Mouse (Mus musculus): ENCODE measurements at regions not wholly inside any gene's neighbourhood (a gene's known extent, or its start where the extent isn't known, plus 50 kb on each side); places are given as distances from the start of the nearest gene placed in this dataset.
A peak's percentile ranks its signal among the peaks of the same experiment; 100 is the strongest.

DNA sequence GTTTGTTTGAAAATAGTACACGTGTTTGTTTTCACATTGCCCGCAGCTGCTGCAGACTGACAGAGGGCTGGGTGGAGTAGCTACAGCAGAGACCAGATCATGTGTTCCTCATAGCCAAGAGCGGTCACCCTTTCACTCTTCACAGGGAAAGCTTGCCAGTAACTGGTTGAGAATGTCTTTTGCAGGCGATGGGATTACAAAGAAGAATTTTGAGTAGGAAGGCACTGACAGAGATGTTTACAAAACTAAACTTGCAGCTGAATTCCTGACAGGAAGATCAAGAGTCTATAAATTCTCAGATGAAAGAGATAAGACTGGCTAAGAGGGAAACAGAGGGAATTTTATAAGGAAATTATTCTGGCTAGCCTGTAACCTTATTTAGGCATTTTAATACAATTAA, 83.8 kb upstream of the A1bg start:
- ATAC-seq (ENCODE audit: low read depth): peak; percentile 72
- no peaks in the 10 kb centered on the region for H3K36me3 ChIP-seq (ENCODE audit: control insufficient read depth, insufficient read depth, low read length)
- 30% methylated on average over 4 of the region's 4 CpGs for WGBS
- no peak overlapping the region for H3K27ac ChIP-seq (ENCODE audit: low read length)
- no peaks in the 10 kb centered on the region for H3K27me3 ChIP-seq (ENCODE audit: control insufficient read depth, insufficient read depth, low read depth, low read length)
- no peak overlapping the region for H3K4me2 ChIP-seq (ENCODE audit: low read depth, low read length)
- no peak overlapping the region for H3K4me3 ChIP-seq (ENCODE audit: low read length)
- no peaks in the 10 kb centered on the region for H3K4me1 ChIP-seq (replicated peaks; ENCODE audit: control insufficient read depth, insufficient read depth, low read length)
- H3K9me3 ChIP-seq (ENCODE audit: control insufficient read depth, low read length): no peaks in the 10 kb centered on the region
- no peak overlapping the region for H3K9ac ChIP-seq (ENCODE audit: low read length)

DNA sequence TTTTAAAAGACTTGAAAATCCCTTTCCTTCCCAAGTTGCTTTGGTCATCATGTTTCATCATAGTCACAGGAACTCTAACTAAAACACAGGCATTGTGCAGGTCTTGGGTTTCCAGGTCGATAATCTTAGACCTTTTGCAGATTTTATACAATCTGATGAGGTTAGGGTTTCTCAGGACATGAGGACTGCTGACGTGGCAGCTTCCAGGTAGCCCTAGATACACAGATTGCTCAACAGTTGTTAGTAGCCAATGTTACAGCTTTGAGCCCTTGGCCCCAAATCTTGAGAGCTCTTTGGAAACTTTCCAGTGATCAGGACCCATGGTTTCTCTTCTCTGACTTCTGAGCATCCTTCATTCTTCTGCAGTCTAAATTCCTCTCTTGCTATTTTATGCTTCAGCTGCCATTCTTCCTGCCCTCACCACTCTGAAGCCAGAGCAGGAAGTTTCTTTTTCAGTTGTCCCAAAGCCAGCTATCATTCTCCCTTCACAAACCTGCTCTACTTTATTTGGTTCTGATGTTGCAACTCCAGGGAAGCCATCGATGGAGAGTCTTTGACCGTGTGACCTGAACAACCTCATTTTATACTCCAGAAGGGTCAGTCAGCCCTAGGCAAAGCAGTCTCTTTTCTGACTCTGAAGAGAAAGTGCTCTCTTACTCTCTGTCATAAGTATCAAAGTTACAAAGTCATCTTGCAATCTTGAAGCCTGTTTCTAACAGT, 71.3 kb upstream of the A1bg start:
- H3K27ac ChIP-seq (ENCODE audit: low read length): no peak overlapping the region
- no peaks in the 10 kb centered on the region for H3K27me3 ChIP-seq (ENCODE audit: control insufficient read depth, insufficient read depth, low read depth, low read length)
- no peak overlapping the region for H3K4me3 ChIP-seq (ENCODE audit: low read length)
- H3K9me3 ChIP-seq (ENCODE audit: control insufficient read depth, low read length): no peaks in the 10 kb centered on the region
- H3K4me2 ChIP-seq (ENCODE audit: low read depth, low read length): no peak overlapping the region
- 73% methylated on average over 4 of the region's 4 CpGs for WGBS
- H3K4me1 ChIP-seq (replicated peaks; ENCODE audit: control insufficient read depth, insufficient read depth, low read length): no peaks in the 10 kb centered on the region
- ATAC-seq (ENCODE audit: low read depth): no peak
- no peak overlapping the region for H3K9ac ChIP-seq (ENCODE audit: low read length)
- H3K36me3 ChIP-seq (ENCODE audit: control insufficient read depth, insufficient read depth, low read length): no peaks in the 10 kb centered on the region

DNA sequence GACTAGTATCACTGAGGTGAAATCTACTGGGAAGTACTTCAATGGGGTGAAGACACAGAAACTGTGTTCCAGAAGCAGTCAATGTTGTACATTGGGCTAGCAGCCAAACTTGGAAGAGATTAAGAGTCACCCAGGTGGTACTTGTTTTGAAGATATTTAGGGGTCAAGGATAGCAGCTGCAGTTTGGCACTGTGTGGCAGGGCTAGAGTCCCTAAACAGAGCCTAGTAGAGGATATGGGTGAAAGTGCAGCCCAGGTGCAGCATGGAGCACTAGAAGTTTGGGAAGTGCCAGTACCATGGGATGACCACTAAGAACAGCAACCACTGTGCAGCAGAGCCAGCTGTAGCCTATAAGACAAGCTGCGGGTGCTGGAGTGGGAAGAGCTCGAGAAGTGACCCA, 70.6 kb upstream of the A1bg start:
- Histone ChIP-seq H3K36me3 (ENCODE audit: control insufficient read depth, insufficient read depth, low read length) (no peaks in the 10 kb centered on the region), H3K9ac (ENCODE audit: low read length) (no peak overlapping the region), H3K27ac (ENCODE audit: low read length) (no peak overlapping the region), H3K4me3 (ENCODE audit: low read length) (no peak overlapping the region), H3K4me2 (ENCODE audit: low read depth, low read length) (no peak overlapping the region), H3K4me1 (replicated peaks; ENCODE audit: control insufficient read depth, insufficient read depth, low read length) (no peaks in the 10 kb centered on the region), H3K9me3 (ENCODE audit: control insufficient read depth, low read length) (no peaks in the 10 kb centered on the region), H3K27me3 (ENCODE audit: control insufficient read depth, insufficient read depth, low read depth, low read length) (no peaks in the 10 kb centered on the region)
- WGBS: 84% methylated on average over 2 of the region's 2 CpGs
- no peak for ATAC-seq (ENCODE audit: low read depth)

DNA sequence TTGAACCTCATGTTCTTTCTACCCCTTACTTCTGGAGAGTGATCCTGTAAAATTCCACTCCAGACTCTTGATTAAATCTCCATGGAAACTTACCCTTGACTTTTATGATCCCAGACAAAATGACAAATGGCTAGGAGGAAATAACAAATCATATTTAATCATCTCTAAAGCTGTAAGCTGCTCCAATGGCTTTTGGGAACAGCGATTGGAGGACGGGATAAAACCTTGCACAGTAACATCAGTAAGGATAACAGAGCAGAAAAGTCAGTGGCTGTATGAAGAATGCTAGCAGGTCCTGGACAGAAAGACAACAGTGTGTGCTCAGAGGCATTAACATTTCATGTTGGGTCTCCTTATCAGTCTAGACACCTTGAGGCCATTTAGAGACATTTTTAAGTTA, 59.8 kb upstream of the A1bg start:
- no peaks in the 10 kb centered on the region for H3K9me3 ChIP-seq (ENCODE audit: control insufficient read depth, low read length)
- no peaks in the 10 kb centered on the region for H3K27me3 ChIP-seq (ENCODE audit: control insufficient read depth, insufficient read depth, low read depth, low read length)
- 71% methylated on average over 2 of the region's 2 CpGs for WGBS
- H3K4me1 ChIP-seq (replicated peaks; ENCODE audit: control insufficient read depth, insufficient read depth, low read length): no peaks in the 10 kb centered on the region
- no peak overlapping the region for H3K4me2 ChIP-seq (ENCODE audit: low read depth, low read length)
- H3K4me3 ChIP-seq (ENCODE audit: low read length): no peak overlapping the region
- no peak overlapping the region for H3K9ac ChIP-seq (ENCODE audit: low read length)
- ATAC-seq (ENCODE audit: low read depth): no peak
- no peak overlapping the region for H3K27ac ChIP-seq (ENCODE audit: low read length)
- H3K36me3 ChIP-seq (ENCODE audit: control insufficient read depth, insufficient read depth, low read length): no peaks in the 10 kb centered on the region
